Mouse (Mus musculus) myocyte (in vitro differentiated cells): ENCODE measurements at regions not wholly inside any gene's neighbourhood (a gene's known extent, or its start where the extent isn't known, plus 50 kb on each side); places are given as distances from the start of the nearest gene placed in this dataset.

Source experiments
- H3K27me3 ChIP-seq: one replicate; pipeline ENCODE4 v1.6.1; 2011; ENCODE audit not compliant: control insufficient read depth, insufficient read depth, insufficient read length
- H3K36me3 ChIP-seq: one replicate; pipeline ENCODE4 v1.6.1; 2011; ENCODE audit not compliant: control insufficient read depth, insufficient read depth
- H3K4me2 ChIP-seq: one replicate; pipeline ENCODE4 v1.6.1; 2011; ENCODE audit warnings: low read depth, control low read depth
- H3K4me3 ChIP-seq: one replicate; pipeline ENCODE4 v1.5.1; 2011; ENCODE audit warnings: mild to moderate bottlenecking, control low read depth, moderate library complexity
- H3K79me2 ChIP-seq: one replicate; pipeline ENCODE4 v1.6.1; 2011; ENCODE audit not compliant: control insufficient read depth, insufficient read depth
- H3ac ChIP-seq: one replicate; pipeline ENCODE4 v1.6.1; 2011; ENCODE audit not compliant: control insufficient read depth, insufficient read length
- CEBPB ChIP-seq: IDR thresholded peaks from 2 replicates; pipeline ENCODE4 v1.6.1; 2011; ENCODE audit warnings: mild to moderate bottlenecking, moderate library complexity; ENCODE audit not compliant: poor library complexity, insufficient read depth, severe bottlenecking
- E2F4 ChIP-seq: IDR thresholded peaks from one replicate; pipeline ENCODE4 v1.6.1; 2011; ENCODE audit warnings: mild to moderate bottlenecking, control low read depth, moderate library complexity; ENCODE audit not compliant: insufficient read depth
- MAX ChIP-seq: IDR thresholded peaks from one replicate; pipeline ENCODE4 v1.6.1; 2011; ENCODE audit warnings: low read depth, mild to moderate bottlenecking, control low read depth
- MYOD1 ChIP-seq, 3 experiments: IDR thresholded peaks; one replicate each; pipeline ENCODE4 v1.6.1; 2011; ENCODE audit warnings: control low read depth in 2 of 3, low read depth in 2 of 3, mild to moderate bottlenecking in 2 of 3, moderate library complexity in 1 of 3; ENCODE audit not compliant: insufficient read length in 2 of 3, control insufficient read depth in 1 of 3
- MYOG ChIP-seq, 3 experiments: IDR thresholded peaks; one replicate each; pipeline ENCODE4 v1.6.1; 2011; ENCODE audit warnings: control low read depth in 2 of 3, low read depth in 2 of 3, mild to moderate bottlenecking in 2 of 3; ENCODE audit not compliant: insufficient read length in 2 of 3, control insufficient read depth in 1 of 3, insufficient read depth in 1 of 3
- POLR2A ChIP-seq: IDR thresholded peaks from one replicate; pipeline ENCODE4 v1.6.1; 2011; ENCODE audit warnings: low read depth, mild to moderate bottlenecking, control low read depth, moderate library complexity; ENCODE audit not compliant: insufficient read length
- POLR2AphosphoS2 ChIP-seq: IDR thresholded peaks from one replicate; pipeline ENCODE4 v1.6.1; 2011; ENCODE audit warnings: low read depth, control low read depth; ENCODE audit not compliant: insufficient read length
- REST ChIP-seq: IDR thresholded peaks from one replicate; pipeline ENCODE4 v1.6.1; 2011; ENCODE audit warnings: mild to moderate bottlenecking, control low read depth, moderate library complexity; ENCODE audit not compliant: insufficient read depth, insufficient read length
- SRF ChIP-seq: IDR thresholded peaks from one replicate; pipeline ENCODE4 v1.6.1; 2011; ENCODE audit warnings: low read depth; ENCODE audit not compliant: control insufficient read depth, insufficient read length
- TCF12 ChIP-seq: IDR thresholded peaks from one replicate; pipeline ENCODE4 v1.6.1; 2011; ENCODE audit warnings: mild to moderate bottlenecking, control low read depth; ENCODE audit not compliant: poor library complexity, insufficient read depth, severe bottlenecking
- TCF3 ChIP-seq: IDR thresholded peaks from one replicate; pipeline ENCODE4 v1.6.1; 2011; ENCODE audit warnings: low read depth, control low read depth; ENCODE audit not compliant: insufficient read length
- USF1 ChIP-seq: IDR thresholded peaks from one replicate; pipeline ENCODE4 v1.6.1; 2011; ENCODE audit warnings: low read depth, mild to moderate bottlenecking, control low read depth, moderate library complexity

- Histone ChIP-seq H3K79me2 (no peaks in the 10 kb centered on the region), H3K36me3 (no peaks in the 10 kb centered on the region), H3K27me3 (peaks cover 11% of the 10 kb centered on the region), H3K4me2 (no peak overlapping the region), H3K4me3 (no peak overlapping the region), H3ac (no peak overlapping the region)
- TF ChIP-seq MYOD1 (IDR thresholded peaks at IDR 0.05; ENCODE audit: control insufficient read depth in 1 of 3, insufficient read length in 2 of 3, low read depth in 2 of 3): no peak
- no peak for TF ChIP-seq TCF12
- no peak for TF ChIP-seq CEBPB
- TF ChIP-seq REST: no peak
- no peak for TF ChIP-seq MAX
- TF ChIP-seq USF1: no peak
- TF ChIP-seq POLR2AphosphoS2: no peak
- no peak for TF ChIP-seq POLR2A
- no peak for TF ChIP-seq TCF3
- no peak for TF ChIP-seq MYOG (IDR thresholded peaks at IDR 0.05; ENCODE audit: control insufficient read depth in 1 of 3, insufficient read depth in 1 of 3, insufficient read length in 2 of 3, low read depth in 2 of 3)
- no peak for TF ChIP-seq E2F4
- TF ChIP-seq SRF: no peak
Measured at GRCm38 (mm10) chr3:145230721-145231120, 61.6 kb upstream of the Col24a1 start.

DNA sequence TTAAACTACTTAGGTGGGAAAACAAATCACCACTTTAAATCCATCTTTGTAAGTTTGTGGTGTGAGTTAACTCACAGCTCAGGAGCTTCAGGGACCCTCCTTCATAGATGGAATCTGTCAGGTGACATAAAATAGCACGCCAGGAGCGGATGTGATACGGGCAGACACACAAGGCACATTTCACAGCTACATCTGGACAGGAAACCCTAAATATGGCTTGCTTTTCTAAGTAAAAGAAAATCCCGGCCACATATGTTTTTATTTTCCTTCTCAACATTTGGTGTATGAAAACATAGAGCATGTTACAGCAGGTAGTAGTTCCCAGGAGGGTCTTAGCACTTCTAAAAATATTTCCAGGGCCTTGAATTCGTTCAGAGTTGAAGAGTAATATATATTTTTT lies 50.1 kb upstream of the Col24a1 start:
- H3K27me3 ChIP-seq: no peaks in the 10 kb centered on the region
- no peak overlapping the region for H3K4me2 ChIP-seq
- no peak overlapping the region for H3ac ChIP-seq
- TF ChIP-seq SRF: no peak
- TF ChIP-seq MAX: no peak
- no peak for TF ChIP-seq E2F4
- no peak for TF ChIP-seq CEBPB
- TF ChIP-seq POLR2A: no peak
- TF ChIP-seq USF1: no peak
- TF ChIP-seq TCF3: no peak
- no peak for TF ChIP-seq TCF12
- no peak for TF ChIP-seq MYOD1 (IDR thresholded peaks at IDR 0.05; ENCODE audit: control insufficient read depth in 1 of 3, insufficient read length in 2 of 3, low read depth in 2 of 3)
- no peak for TF ChIP-seq REST
- TF ChIP-seq MYOG (IDR thresholded peaks at IDR 0.05; ENCODE audit: control insufficient read depth in 1 of 3, insufficient read depth in 1 of 3, insufficient read length in 2 of 3, low read depth in 2 of 3): no peak
- no peaks in the 10 kb centered on the region for H3K79me2 ChIP-seq
- H3K4me3 ChIP-seq: no peak overlapping the region
- no peaks in the 10 kb centered on the region for H3K36me3 ChIP-seq
